Mouse (Mus musculus) cerebellum, adult 2 months (tissue): Measurements from ENCODE around the gene Hc. TPM values are rescaled to one million over a fixed set of nuclear protein-coding genes. Genes with fewer than 3 reads are reported as not detected.
A peak's percentile ranks its signal among the peaks of the same experiment; 100 is the strongest.

Source experiments
- DNase-seq, 2 experiments: peaks; one replicate each; pipeline ENCODE4 v3.0.0; 2021
- H3K27ac ChIP-seq: fragments of 200-500 bp; 2 replicates; pipeline ENCODE4 v1.5.1; 2012; ENCODE audit warnings: low read length, control low read depth, inconsistent platforms; ENCODE audit not compliant: insufficient read depth
- H3K27me3 ChIP-seq: fragments of 200-500 bp; 2 replicates; pipeline ENCODE4 v1.6.1; 2012; ENCODE audit warnings: inconsistent platforms, mild to moderate bottlenecking, low read length, moderate library complexity; ENCODE audit not compliant: control insufficient read depth, insufficient read depth
- H3K4me1 ChIP-seq: fragments of 200-500 bp; 2 replicates; pipeline ENCODE4 v1.6.1; 2011; ENCODE audit warnings: low read length; ENCODE audit not compliant: control insufficient read depth, insufficient read depth
- H3K4me3 ChIP-seq: fragments of 200-500 bp; replicated peaks from 2 replicates; pipeline ENCODE3; 2011; ENCODE audit warnings: mild to moderate bottlenecking, low read depth, low read length, control low read depth; ENCODE audit not compliant: insufficient read depth
- CTCF ChIP-seq: fragments of 200-500 bp; IDR thresholded peaks from 2 replicates; pipeline ENCODE4 v1.5.1; 2011; ENCODE audit warnings: low read depth, mild to moderate bottlenecking, control low read depth, low read length, moderate library complexity, borderline replicate concordance; ENCODE audit not compliant: insufficient read depth
- POLR2A ChIP-seq: fragments of 200-500 bp; IDR thresholded peaks from 2 replicates; pipeline ENCODE4 v1.6.1; 2011; ENCODE audit warnings: low read length, control low read depth, borderline replicate concordance; ENCODE audit not compliant: insufficient read depth
- WGBS: fragments of 180-500 bp; shearing (Covaris S2); methylation state at CpG from one replicate; pipeline ENCODE4 v1.1.7; 2018; 5-methylcytosine and 5-hydroxymethylcytosine counted together
- polyA plus RNA-seq: library from polyadenylated mRNA; depleted of rRNA; stranded (reverse); fragments of >200 nt; gene quantifications from 2 replicates; pipeline ENCODE4 v1.2.3, GENCODE M21; 2012

Hc gene
- polyA plus RNA-seq, 1 experiment = 1.1 TPM

GRCm38 (mm10) chr2:34979459-34980011, 81.7 kb downstream of the Hc start:
- WGBS = 68% methylated on average over 3 of the region's 3 CpGs
- H3K4me3 ChIP-seq = no peak overlapping the region
- no peaks in the 10 kb centered on the region for H3K27me3 ChIP-seq
- no peak overlapping the region for H3K27ac ChIP-seq
- TF ChIP-seq CTCF (no peak), POLR2A (no peak)
- peaks cover 5% of the 10 kb centered on the region for H3K4me1 ChIP-seq
- no peak for DNase-seq

GRCm38 (mm10) chr2:34978226-34978625, 83.0 kb downstream of the Hc start:
- no peak for DNase-seq
- 99% methylated on average over 2 of the region's 2 CpGs for WGBS
- no peak for TF ChIP-seq POLR2A
- no peak for TF ChIP-seq CTCF

GRCm38 (mm10) chr2:34976945-34977658, 84.1 kb downstream of the Hc start:
- 80% methylated on average over 8 of the region's 8 CpGs for WGBS
- TF ChIP-seq POLR2A (no peak), CTCF (no peak)
- no peaks in the 10 kb centered on the region for H3K27me3 ChIP-seq

More at GRCm38 (mm10) chr2:34978226-34978625, 83.0 kb downstream of the Hc start:
- Histone ChIP-seq H3K4me1 (peaks cover 5% of the 10 kb centered on the region), H3K4me3 (no peak overlapping the region), H3K27ac (no peak overlapping the region), H3K27me3 (no peaks in the 10 kb centered on the region)

GRCm38 (mm10) chr2:34976447-34976846, 84.8 kb downstream of the Hc start:
- no peak for DNase-seq
- Histone ChIP-seq H3K27ac (no peak overlapping the region), H3K4me3 (no peak overlapping the region), H3K4me1 (no peaks in the 10 kb centered on the region), H3K27me3 (no peaks in the 10 kb centered on the region)
- 93% methylated on average over 6 of the region's 6 CpGs for WGBS
- TF ChIP-seq POLR2A (no peak), CTCF (no peak)

More at GRCm38 (mm10) chr2:34976945-34977658, 84.1 kb downstream of the Hc start:
- H3K27ac ChIP-seq = no peak overlapping the region
- no peak overlapping the region for H3K4me3 ChIP-seq
- peaks cover 1% of the 10 kb centered on the region for H3K4me1 ChIP-seq
- DNase-seq = no peak

DNA sequence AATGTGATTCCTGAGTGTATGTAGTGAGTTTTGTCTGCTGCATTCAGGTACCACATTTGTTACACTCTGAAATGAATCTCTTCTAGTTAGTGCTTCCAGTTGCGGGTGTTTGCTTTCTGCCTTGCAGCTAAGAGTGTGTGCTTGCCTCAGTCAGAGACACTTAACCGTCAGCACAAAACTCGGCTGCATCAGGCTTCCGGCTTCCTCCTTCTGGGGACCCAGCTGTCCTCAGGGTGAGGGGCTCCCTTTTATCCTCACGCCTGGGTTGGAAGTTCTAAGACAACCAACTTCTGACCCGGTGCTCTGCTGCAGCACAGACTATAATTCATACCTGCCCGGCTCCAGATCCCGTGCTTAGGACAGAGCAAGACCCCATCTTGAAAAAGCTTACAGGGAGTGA, 88.2 kb downstream of the Hc start:
- no peaks in the 10 kb centered on the region for H3K27me3 ChIP-seq
- H3K27ac ChIP-seq = no peak overlapping the region
- H3K4me3 ChIP-seq = no peak overlapping the region
- 88% methylated on average over 8 of the region's 8 CpGs for WGBS
- no peak for DNase-seq
- peaks cover 7% of the 10 kb centered on the region; the same call in 1 of the 2 replicates for H3K4me1 ChIP-seq
- TF ChIP-seq CTCF (no peak), POLR2A (no peak)

GRCm38 (mm10) chr2:34971080-34971888, 90.0 kb downstream of the Hc start:
- Histone ChIP-seq H3K4me1 (peaks cover 7% of the 10 kb centered on the region; the same call in 1 of the 2 replicates), H3K4me3 (no peak overlapping the region), H3K27ac (no peak overlapping the region), H3K27me3 (no peaks in the 10 kb centered on the region)
- WGBS = 83% methylated on average over 11 of the region's 11 CpGs
- TF ChIP-seq CTCF (no peak), POLR2A (no peak)
- no peak for DNase-seq

DNA sequence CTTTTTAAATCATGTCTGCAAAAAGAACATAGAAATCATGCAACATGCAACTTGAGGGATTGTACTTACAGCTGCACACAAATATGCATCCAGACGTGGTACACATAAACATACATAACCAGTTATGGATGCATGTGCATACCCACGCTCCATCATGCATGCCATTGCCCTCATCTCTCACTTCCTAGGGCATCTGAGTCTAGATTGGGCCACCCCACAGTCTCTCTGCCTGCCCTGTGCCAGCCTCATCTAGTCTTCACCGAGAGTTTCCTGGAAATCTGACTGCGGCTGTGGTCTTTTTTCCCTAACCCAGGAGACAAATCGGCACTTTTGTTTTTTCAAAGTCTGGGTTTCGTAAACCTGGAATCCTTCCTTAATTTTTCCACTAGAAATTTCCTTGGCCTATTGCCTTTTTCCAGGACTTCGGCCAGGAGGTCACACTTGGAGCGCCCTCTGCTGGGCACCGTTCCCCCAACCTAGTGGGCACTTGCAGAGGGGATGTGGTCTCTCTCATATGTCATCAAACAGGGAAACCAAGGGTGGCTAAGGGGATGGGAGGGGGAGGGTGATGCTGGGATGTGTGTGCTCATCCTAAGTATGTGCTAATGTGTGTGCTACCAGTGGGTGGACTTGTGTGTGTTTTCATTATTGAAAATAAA, 91.0 kb downstream of the Hc start:
- WGBS = 20% methylated on average over 9 of the region's 9 CpGs
- TF ChIP-seq CTCF = peak; percentile 79
- TF ChIP-seq POLR2A = no peak

More for the DNA sequence above, 91.0 kb downstream of the Hc start:
- peak; percentile 65 to 79 for DNase-seq
- Histone ChIP-seq H3K27me3 (no peaks in the 10 kb centered on the region), H3K4me1 (peaks cover 7% of the 10 kb centered on the region; the same call in 1 of the 2 replicates), H3K27ac (no peak overlapping the region), H3K4me3 (peak overlapping the region; percentile 28)
